Mouse (Mus musculus): Measurements from ENCODE around the gene Tmem189. TPM values are rescaled to one million over a fixed set of nuclear protein-coding genes. Genes with fewer than 3 reads are reported as not detected.

The Tmem189 gene
- total RNA-seq, 2 experiments from 2014 or later: 27.4 to 28.0 TPM

- peak; percentile 63 to 76 for DNase-seq (ENCODE audit: low spot score in 2 of 2)
Measured at GRCm38 (mm10) chr2:167595761-167596171, 93.9 kb downstream of the Tmem189 start.

- DNase-seq (ENCODE audit: low spot score in 2 of 2): peak; percentile 77 to 85
Measured at GRCm38 (mm10) chr2:167594444-167594934, 95.1 kb downstream of the Tmem189 start.

- no peak for DNase-seq (ENCODE audit: low spot score in 2 of 2)
Measured at GRCm38 (mm10) chr2:167593551-167594250, 95.9 kb downstream of the Tmem189 start.

Small RNA genes lying within 50 kb of the gene (microRNA-seq; reads per million reads assigned to microRNA genes)
- not detected for gene Gm22355

Other genes starting within 250 kb of the Tmem189 start
- gene Rnf114, start 197.2 kb downstream of the Tmem189 start, total RNA-seq (2021): 10 to 100 TPM; 22.6 to 23.3 TPM
- 10 to 100 TPM; 16.2 to 19.5 TPM for gene Spata2, start 196.9 kb downstream of the Tmem189 start, total RNA-seq (2021)
- gene Snai1, start 151.6 kb downstream of the Tmem189 start, total RNA-seq (2021): 1 to 10 TPM; 6.3 to 7.0 TPM
- gene Ube2v1, start 57.7 kb downstream of the Tmem189 start, total RNA-seq (2021): 100 to 1,000 TPM; 183 to 193 TPM
- gene Gm20431, start 28.3 kb downstream of the Tmem189 start, total RNA-seq (2021): 10 to 100 TPM; 20.3 to 22.9 TPM
- 10 to 100 TPM; 25.7 to 35.7 TPM for gene Cebpb, start 907 bp downstream of the Tmem189 start, total RNA-seq (2021)
- 10 to 100 TPM; 28.5 to 31.3 TPM for gene Ptpn1, start 242.2 kb upstream of the Tmem189 start, total RNA-seq (2021)